Mouse (Mus musculus) liver, adult 10 weeks (tissue): ENCODE results near the gene C2cd4a. TPM values are rescaled to one million over a fixed set of nuclear protein-coding genes. Genes with fewer than 3 reads are reported as not detected.

ENCODE experiments used
- polyA plus RNA-seq: library from polyadenylated mRNA; stranded (reverse); fragments of 350-450 nt; fragmentation: Illumina TruSeq; extraction: RNeasy Lipid Tissue Mini Kit (QIAGEN cat#74804); gene quantifications from one replicate; pipeline ENCODE4 v1.2.3, GENCODE M21; 2014; ENCODE audit warnings: low read depth, low replicate concordance

C2cd4a gene
- polyA plus RNA-seq, result not detected

DNA sequence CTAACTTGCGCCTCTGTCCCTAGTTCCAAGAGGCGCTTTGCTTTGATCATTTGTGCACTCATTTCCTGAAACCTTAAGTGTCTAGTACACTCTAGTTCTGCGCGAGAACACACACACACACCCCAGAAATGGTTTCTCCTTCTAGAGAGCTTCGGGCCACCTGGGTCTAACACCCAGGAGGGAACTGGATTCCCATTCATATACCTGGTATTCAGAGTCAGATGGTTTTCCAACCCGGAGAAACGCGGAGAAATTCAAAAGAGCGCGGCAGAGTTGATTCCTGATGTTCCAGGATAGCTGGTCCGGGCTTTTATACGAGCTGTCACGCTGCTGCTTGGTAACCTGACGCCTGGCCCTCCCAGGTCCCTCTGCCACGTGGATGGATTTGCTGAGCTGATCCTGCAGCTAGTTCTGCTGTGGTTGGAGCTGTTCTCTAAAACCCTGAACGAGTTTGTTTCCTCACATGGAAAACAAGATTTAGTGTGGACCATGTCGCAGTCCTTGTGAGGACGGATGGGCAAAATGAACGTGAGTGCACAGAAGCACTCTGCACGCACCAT, at the start of gene C2cd4a:
C2cd4a (minus strand) TSS at position 285 of the 560 bp plus-strand sequence.

GRCm38 (mm10) chr9:67839981-67840859, 8.1 kb upstream of the C2cd4a start, which contains the start of gene Vps13c:
Vps13c (plus strand) TSS chr9:67840396.

Other genes with a start within 250 kb of the C2cd4a start
- gene C2cd4b, start 72.9 kb downstream of the C2cd4a start, polyA plus RNA-seq, result not detected
- gene Vps13c, start 8.1 kb upstream of the C2cd4a start, polyA plus RNA-seq, result 14.0 TPM